Mouse (Mus musculus) right cerebral cortex, postnatal 14 days (tissue): Measurements from ENCODE around the gene Dennd1a.

Experiments
- DNase-seq: peaks from one replicate; pipeline ENCODE4 v3.0.0; 2022

Dennd1a gene

DNA sequence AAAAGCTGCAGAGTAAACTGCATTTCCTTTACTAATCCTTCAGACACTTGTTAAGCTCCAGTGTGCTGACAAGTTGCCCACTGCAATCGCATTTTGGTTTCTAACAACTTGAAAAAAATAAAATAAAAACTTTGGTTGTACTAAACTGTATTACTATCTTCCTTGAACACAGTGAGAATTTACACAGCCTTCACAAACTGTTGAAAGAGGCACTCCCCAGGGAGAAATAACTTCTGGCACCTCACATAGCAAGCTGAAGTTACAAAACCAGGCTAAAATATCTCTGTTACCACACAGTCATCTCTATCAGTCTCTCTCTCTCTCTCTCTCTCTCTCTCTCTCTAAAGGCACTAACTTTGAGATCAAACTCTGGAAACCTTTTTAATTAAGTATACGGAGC is 63.4 kb downstream of the Dennd1a start:
- no peak for DNase-seq

- DNase-seq: no peak
Observed at GRCm38 (mm10) chr2:38221461-38221860, 65.7 kb downstream of the Dennd1a start.

- DNase-seq: no peak
Observed at GRCm38 (mm10) chr2:38220687-38221435, 66.3 kb downstream of the Dennd1a start.

DNA sequence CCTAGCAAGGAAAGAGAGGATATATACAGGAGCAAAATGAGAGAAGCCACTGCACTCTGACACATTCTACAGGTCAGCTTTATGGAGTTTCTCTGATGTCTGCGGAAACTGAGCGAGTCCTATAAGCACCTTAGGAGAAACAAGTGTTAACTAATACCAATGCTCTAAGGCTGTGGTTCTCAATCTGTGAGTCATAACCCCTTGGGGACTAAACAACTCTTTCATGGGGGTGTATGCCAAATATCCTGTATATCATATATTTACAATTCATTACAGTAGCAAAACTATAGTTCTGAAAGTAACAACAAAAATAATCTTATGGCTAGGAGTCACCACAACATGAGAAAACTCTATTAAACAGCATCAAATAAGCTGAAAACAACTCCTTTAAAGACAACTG is 67.5 kb downstream of the Dennd1a start:
- no peak for DNase-seq

- DNase-seq: no peak
Observed at GRCm38 (mm10) chr2:38213041-38213440, 74.1 kb downstream of the Dennd1a start.

GRCm38 (mm10) chr2:38211426-38211825 is 75.8 kb downstream of the Dennd1a start:
- no peak for DNase-seq

DNA sequence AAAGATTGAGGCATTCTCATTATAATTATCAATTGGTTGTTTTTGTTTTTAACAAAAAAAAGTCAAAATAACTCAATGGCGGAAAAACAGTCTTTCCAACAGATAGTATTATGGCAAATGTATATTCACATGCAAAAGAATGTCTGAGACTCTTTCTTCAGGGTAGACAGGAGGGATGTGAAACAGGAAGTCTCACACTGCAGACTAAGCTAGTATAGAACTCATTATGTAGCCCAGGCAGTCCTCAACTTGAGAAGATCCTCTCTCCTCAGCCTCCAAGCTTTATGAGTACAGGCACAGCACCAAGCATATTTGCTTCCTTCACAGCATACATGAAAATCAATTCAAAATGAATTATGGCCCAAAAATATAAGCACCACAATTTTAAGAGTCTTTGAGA is 79.4 kb downstream of the Dennd1a start:
- no peak for DNase-seq

DNA sequence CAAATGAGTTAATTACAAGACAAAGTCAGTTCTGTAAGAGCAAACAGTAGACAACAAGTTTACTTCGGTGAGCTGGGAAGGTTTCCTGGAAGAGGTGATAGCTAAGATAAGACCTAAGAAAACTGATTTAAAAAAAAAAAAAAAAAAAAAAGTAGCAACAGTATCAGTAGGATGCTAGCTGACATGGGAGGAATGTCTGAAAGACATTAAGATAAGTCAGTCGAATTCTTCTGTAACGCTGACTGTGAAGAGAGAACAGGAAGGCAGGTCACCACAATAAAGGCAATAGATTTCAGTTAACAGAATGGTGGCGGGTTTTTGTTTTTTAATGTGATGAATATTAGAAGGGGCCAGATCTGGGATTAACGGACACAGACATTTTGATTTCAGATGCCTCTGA is 81.9 kb downstream of the Dennd1a start:
- no peak for DNase-seq

GRCm38 (mm10) chr2:38204696-38205095 is 82.5 kb downstream of the Dennd1a start:
- DNase-seq: no peak

GRCm38 (mm10) chr2:38198072-38198471 is 89.1 kb downstream of the Dennd1a start:
- DNase-seq: no peak

GRCm38 (mm10) chr2:38196199-38197060 is 90.8 kb downstream of the Dennd1a start:
- DNase-seq: no peak

DNA sequence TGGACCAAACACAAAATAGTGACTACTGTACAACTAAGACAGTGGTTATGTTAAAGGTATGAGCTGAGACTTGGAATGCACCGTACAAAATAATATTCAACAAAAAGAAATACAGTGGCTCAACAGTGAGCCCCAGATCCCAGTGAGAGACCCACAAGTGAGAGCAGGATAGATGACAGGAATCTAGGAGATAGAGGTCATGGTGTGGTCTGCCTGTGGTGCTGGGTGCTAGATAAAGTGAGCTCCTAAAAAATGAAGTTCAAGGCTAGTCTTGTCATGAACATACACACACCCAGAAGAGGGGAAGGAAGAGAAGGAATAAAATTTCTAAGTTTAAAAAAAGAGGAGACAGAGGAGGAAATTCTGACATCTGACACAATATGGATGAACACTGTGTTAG is 95.2 kb downstream of the Dennd1a start:
- DNase-seq: no peak

DNA sequence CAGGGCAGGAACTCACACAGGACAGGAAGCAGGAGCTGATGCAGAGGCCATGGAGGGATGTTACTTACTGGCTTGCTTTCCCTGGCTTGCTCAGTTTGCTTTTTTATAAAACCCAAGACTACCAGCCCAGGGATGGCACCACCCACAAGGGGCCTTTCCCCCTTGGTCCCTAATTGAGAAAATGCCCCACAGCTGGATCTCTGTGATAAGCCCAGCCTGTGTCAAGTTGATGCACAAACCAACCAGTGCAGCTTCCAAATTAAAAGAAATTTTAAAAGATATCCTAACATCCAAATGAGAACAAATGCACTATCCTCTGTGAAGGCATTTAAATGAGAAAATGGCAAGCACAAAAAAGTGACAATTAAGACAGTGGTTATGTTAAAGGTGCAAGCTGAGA is 95.6 kb downstream of the Dennd1a start:
- DNase-seq: no peak

GRCm38 (mm10) chr2:38186438-38186837 is 100.8 kb downstream of the Dennd1a start:
- no peak for DNase-seq

DNA sequence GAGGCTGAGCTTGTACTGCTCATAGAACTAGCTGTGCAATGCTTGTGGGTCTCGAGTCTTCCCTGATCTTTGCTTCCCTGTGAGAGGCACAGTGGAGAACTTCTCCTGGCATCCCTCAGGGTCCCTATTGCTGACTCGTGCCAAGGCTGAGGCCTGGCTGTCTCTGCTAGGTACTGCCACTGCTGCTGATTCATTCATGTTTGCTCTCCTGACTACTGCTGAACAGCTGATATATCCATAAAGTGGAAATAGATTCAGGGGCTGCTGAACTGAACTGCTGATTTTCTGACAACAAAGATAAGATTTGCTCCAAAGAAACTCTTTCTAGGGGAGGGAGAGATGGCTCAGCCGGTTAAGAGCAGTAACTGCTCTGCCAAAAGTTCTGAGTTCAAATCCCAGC is 102.2 kb downstream of the Dennd1a start:
- no peak for DNase-seq

DNA sequence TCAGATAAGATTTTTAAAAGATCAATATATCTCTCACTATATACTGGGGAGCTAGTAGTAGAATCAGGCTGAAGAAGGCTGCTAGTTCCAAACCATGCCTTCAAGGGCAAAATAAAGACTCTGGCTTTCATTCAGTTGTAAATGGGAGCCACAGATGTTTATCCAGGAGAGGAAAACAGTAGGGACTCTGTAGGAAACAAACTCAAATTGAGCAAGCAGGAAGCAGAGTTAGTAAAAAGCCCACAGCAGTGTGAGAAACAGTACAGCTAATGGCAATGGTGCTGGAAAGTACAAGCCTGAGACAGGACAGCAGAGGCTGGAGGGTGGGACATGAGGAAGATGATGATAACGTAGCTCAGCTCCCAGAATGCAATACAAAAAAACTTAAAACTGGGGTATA is 103.3 kb downstream of the Dennd1a start:
- no peak for DNase-seq

DNA sequence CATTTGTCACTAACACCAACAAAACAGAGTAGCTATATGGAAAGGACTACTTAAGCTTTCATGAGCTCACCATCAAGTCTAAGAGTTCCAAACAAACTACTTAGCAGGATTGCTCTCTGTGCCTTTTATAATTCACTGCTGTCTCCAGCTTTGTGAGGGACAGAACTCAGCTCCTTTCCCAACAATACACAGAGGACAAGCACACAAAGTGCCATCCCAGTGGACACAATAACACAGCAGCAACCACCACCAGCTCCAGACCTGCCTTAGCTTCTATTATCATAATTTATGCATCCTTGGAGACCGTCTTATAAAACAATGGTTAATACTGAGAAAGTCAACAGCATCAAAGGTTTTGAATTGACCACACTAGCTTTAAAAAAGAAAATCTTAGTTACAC is 104.9 kb downstream of the Dennd1a start:
- DNase-seq: no peak

DNA sequence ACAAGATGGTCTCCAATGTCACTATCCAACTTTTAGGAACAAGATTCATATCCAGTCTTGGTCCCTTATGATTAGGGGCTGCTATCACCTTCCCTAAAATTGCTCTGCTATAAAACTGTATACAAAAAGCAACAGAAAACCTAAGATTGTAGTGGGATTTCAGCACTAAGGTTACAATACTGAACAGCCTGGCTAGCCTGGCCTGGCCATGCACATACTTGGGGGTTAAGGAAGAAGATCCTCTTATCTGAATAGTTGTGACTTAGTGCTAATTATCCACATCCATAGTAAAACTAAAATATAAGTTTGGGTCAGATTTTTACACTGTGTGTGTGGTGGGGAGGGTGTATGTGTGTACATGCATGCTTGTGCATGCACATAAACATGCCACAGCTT is 109.6 kb downstream of the Dennd1a start:
- DNase-seq: no peak

GRCm38 (mm10) chr2:38176870-38177582 is 110.2 kb downstream of the Dennd1a start:
- no peak for DNase-seq

GRCm38 (mm10) chr2:38175276-38175675 is 111.9 kb downstream of the Dennd1a start:
- DNase-seq: no peak

DNA sequence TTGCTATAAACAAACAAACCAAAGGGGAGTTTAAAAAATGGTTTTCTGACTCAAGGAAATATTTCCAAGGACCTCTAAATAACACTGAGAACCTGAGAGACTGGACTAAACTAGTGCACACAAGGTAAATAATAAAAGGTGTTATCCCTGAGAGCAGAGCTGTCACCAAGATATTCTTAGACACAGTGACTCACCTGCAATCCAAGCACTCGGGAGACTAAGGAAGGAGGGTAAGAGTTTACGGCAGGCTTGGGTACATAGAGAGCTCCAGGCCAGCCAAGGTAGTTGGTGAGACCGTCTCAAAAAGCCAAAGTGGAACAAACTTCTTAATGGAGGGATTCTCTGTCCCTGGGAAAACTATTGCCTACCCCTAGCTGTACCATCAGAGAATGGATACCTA is 118.6 kb downstream of the Dennd1a start:
- DNase-seq: no peak

DNA sequence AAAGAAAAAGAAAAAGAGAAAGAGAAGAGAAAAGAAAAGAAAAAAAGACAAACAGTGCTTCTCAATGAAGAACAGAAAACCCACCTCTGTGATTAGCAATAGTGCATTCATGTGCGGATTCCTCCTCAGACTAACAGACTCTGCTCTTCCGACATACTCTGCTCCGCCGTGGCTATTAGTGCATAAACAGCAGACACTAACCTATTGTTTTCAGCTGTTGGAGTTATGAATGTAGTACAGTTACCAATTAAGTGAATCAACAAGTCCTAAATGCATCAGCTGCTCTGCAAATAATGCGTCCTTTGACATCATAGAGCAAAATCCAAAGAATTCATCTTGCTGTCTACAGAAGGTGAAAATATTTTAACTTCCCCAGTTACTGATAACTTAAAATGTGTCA is 121.2 kb downstream of the Dennd1a start:
- DNase-seq: no peak

- no peak for DNase-seq
Observed at GRCm38 (mm10) chr2:38164326-38165035, 122.7 kb downstream of the Dennd1a start.
